Mouse (Mus musculus): ENCODE results near the gene E2f6. TPM values are rescaled to one million over a fixed set of nuclear protein-coding genes. Genes with fewer than 3 reads are reported as not detected.

E2f6 gene
- total and polyA plus RNA-seq, 3 experiments: 35.4 to 67.0 TPM; not detected in 1

GRCm38 (mm10) chr12:16840842-16841782, 30.3 kb downstream of the E2f6 start (continued):
- TF ChIP-seq EP300 (IDR thresholded peaks at IDR 0.05; ENCODE audit: low read depth in 1 of 2, low read length in 2 of 2): peak; percentile 56 to 80
- no peak for TF ChIP-seq ZKSCAN1 (IDR thresholded peaks at IDR 0.05; ENCODE audit: low read depth, low read length)
- TF ChIP-seq NRF1 (IDR thresholded peaks at IDR 0.05; ENCODE audit: insufficient read depth, low read depth, low read length, poor library complexity, severe bottlenecking): no peak

- Histone ChIP-seq H3K9ac (ENCODE audit: control insufficient read depth, low read depth, low read length, poor library complexity, severe bottlenecking) (no peak overlapping the region), H3K27ac (ENCODE audit: control insufficient read depth, low read depth, low read length) (no peak overlapping the region), H3K27me3 (ENCODE audit: control insufficient read depth in 1 of 2, insufficient read depth in 2 of 2, low read length in 2 of 2) (no peaks in the 10 kb centered on the region), H3K36me3 (ENCODE audit: control insufficient read depth in 1 of 2, insufficient read depth in 2 of 2, low read length in 2 of 2) (peaks cover 0 to 10% of the 10 kb centered on the region in 2 experiments; a peak in 2 of 4 replicates), H3K79me2 (ENCODE audit: control insufficient read depth, insufficient read depth, low read length, poor library complexity) (no peaks in the 10 kb centered on the region), H3K4me1 (ENCODE audit: control insufficient read depth in 1 of 2, insufficient read depth in 2 of 2, low read length in 2 of 2) (peaks cover 9 to 12% of the 10 kb centered on the region in 2 experiments), H3K4me3 (ENCODE audit: control insufficient read depth in 1 of 2, insufficient read depth in 1 of 2, low read depth in 2 of 2, low read length in 2 of 2) (no peak overlapping the region), H3K9me3 (replicated peaks; ENCODE audit: insufficient read depth, low read length) (no peaks in the 10 kb centered on the region)
- no peak for TF ChIP-seq MYB (IDR thresholded peaks at IDR 0.05; ENCODE audit: low read depth, low read length)
- no peak for TF ChIP-seq ZNF384 (IDR thresholded peaks at IDR 0.05; ENCODE audit: low read depth, low read length)
- no peak for TF ChIP-seq NRF1 (IDR thresholded peaks at IDR 0.05; ENCODE audit: insufficient read depth, low read depth, low read length, poor library complexity, severe bottlenecking)
- no peak for TF ChIP-seq ZMIZ1 (IDR thresholded peaks at IDR 0.05; ENCODE audit: low read depth, low read length)
- no peak for TF ChIP-seq HCFC1 (IDR thresholded peaks at IDR 0.05; ENCODE audit: low read depth, low read length)
- no peak for TF ChIP-seq MAX (IDR thresholded peaks at IDR 0.05; ENCODE audit: low read length)
- no peak for TF ChIP-seq MEF2A (IDR thresholded peaks at IDR 0.05; ENCODE audit: extremely low read depth, insufficient replicate concordance, low read depth, low read length, poor library complexity, severe bottlenecking)
- TF ChIP-seq MXI1 (IDR thresholded peaks at IDR 0.05; ENCODE audit: low read depth, low read length): no peak
- no peak for TF ChIP-seq BHLHE40 (IDR thresholded peaks at IDR 0.05; ENCODE audit: borderline replicate concordance, low read depth, low read length)
- TF ChIP-seq ZKSCAN1 (IDR thresholded peaks at IDR 0.05; ENCODE audit: low read depth, low read length): no peak
- TF ChIP-seq SIN3A (IDR thresholded peaks at IDR 0.05; ENCODE audit: low read length): no peak
- TF ChIP-seq ZC3H11A (IDR thresholded peaks at IDR 0.05; ENCODE audit: low read depth, low read length): no peak
- TF ChIP-seq GABPA (IDR thresholded peaks at IDR 0.05; ENCODE audit: low read depth, low read length): no peak
- no peak for TF ChIP-seq ETS1 (IDR thresholded peaks at IDR 0.05; ENCODE audit: low read depth, low read length)
- DNase-seq (ENCODE audit: low read depth, low spot score): no peak
Measured at GRCm38 (mm10) chr12:16844623-16845592, 34.1 kb downstream of the E2f6 start.
